Mouse (Mus musculus): Measurements from ENCODE around the gene Elk3. TPM values are rescaled to one million over a fixed set of nuclear protein-coding genes. Genes with fewer than 3 reads are reported as not detected.

The Elk3 gene
- polyA plus RNA-seq, 1 experiment from 2014 or later = 5.7 TPM

DNA sequence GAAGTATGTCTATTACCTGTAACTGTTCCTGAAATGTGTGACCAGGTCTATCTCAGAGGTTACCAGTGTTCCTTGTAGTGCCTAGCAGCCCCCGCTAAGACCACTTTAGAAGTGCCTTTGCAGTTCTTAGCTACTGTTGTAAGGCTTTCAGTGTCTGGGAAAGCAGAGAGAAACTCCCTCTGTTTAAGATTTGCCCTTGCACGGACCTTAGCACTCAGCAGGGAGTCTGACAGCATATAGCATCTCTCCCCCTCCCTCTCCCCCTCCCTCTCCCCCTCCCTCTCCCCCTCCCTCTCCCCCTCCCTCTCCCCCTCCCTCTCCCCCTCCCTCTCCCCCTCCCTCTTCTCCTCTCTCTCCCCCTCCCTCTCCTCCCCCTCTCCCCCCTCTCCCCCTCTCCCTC lies 24.1 kb upstream of the Elk3 start:
- Histone ChIP-seq H3K36me3 (ENCODE audit: control insufficient read depth, insufficient read depth, low read length) (no peaks in the 10 kb centered on the region), H3K4me3 (ENCODE audit: low read depth, low read length) (no peak overlapping the region), H3K4me1 (ENCODE audit: control insufficient read depth, insufficient read depth, low read length) (no peaks in the 10 kb centered on the region), H3K9me3 (ENCODE audit: control insufficient read depth, low read length) (no peaks in the 10 kb centered on the region), H3K9ac (replicated peaks; ENCODE audit: low read depth, low read length) (no peak overlapping the region), H3K27me3 (ENCODE audit: control insufficient read depth, insufficient read depth, low read length) (no peaks in the 10 kb centered on the region), H3K4me2 (ENCODE audit: low read depth, low read length) (no peak overlapping the region), H3K27ac (ENCODE audit: low read depth, low read length) (no peak overlapping the region)
- no peak for ATAC-seq (ENCODE audit: low read depth)
- 48% methylated on average over 2 of the region's 2 CpGs for WGBS

DNA sequence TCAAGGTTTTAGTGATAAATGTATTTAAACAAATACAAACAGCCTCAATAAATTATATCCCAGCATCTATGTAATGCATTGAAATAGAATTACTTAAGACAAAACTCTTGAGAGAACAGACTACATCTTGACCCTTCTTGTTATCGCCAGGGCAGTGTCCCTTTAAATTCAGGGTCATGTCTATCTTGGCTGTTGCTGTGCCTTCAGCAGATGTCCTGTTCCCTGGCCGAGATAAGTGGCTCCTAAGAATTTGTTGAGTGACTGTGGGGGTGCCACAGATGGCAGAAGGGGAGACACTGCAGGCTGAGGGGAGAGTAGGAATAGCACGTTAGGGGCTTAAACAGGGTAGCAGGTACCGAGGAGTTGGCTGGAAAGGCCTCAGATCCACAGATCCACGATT lies 22.3 kb upstream of the Elk3 start:
- no peak overlapping the region for H3K4me2 ChIP-seq (ENCODE audit: low read depth, low read length)
- no peaks in the 10 kb centered on the region for H3K36me3 ChIP-seq (ENCODE audit: control insufficient read depth, insufficient read depth, low read length)
- no peak overlapping the region for H3K4me3 ChIP-seq (ENCODE audit: low read depth, low read length)
- no peaks in the 10 kb centered on the region for H3K9me3 ChIP-seq (ENCODE audit: control insufficient read depth, low read length)
- H3K4me1 ChIP-seq (ENCODE audit: control insufficient read depth, insufficient read depth, low read length) = no peaks in the 10 kb centered on the region
- H3K27ac ChIP-seq (ENCODE audit: low read depth, low read length) = no peak overlapping the region
- no peak overlapping the region for H3K9ac ChIP-seq (replicated peaks; ENCODE audit: low read depth, low read length)
- no peaks in the 10 kb centered on the region for H3K27me3 ChIP-seq (ENCODE audit: control insufficient read depth, insufficient read depth, low read length)
- WGBS = 78% methylated on average over 5 of the region's 5 CpGs
- no peak for ATAC-seq (ENCODE audit: low read depth)

DNA sequence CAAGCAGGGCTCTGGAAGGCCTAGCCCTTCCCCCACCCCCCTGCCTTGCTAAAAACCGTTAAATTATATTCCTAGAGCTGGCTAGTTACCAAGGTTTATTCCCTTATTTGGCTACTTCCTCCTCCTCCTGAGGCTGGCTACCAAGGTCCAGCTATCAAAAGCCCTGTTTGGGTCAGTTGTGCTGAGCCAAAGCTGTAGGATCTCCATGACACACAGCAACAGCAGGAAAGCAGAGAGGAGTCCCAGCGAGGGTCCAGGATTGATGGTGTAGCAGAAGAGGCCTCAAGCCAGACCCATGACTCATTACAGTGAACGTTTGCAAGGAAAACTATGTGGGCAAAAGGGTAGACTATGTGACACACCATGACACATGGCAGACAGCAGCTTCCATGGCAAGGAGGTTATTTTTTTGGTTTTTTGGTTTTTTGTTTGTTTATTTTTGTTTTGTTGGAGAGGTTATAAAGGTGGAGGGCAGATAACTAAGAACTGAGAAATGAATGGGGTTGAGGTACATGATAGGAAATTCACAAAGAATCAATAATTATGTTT lies 21.4 kb upstream of the Elk3 start:
- Histone ChIP-seq H3K27me3 (ENCODE audit: control insufficient read depth, insufficient read depth, low read length) (no peaks in the 10 kb centered on the region), H3K4me2 (ENCODE audit: low read depth, low read length) (no peak overlapping the region), H3K9ac (replicated peaks; ENCODE audit: low read depth, low read length) (no peak overlapping the region), H3K27ac (ENCODE audit: low read depth, low read length) (no peak overlapping the region), H3K9me3 (ENCODE audit: control insufficient read depth, low read length) (no peaks in the 10 kb centered on the region), H3K4me3 (ENCODE audit: low read depth, low read length) (no peak overlapping the region), H3K36me3 (ENCODE audit: control insufficient read depth, insufficient read depth, low read length) (no peaks in the 10 kb centered on the region), H3K4me1 (ENCODE audit: control insufficient read depth, insufficient read depth, low read length) (no peaks in the 10 kb centered on the region)
- ATAC-seq (ENCODE audit: low read depth) = no peak
- whole genome bisulfite sequencing = 53% methylated on average over 3 of the region's 3 CpGs

DNA sequence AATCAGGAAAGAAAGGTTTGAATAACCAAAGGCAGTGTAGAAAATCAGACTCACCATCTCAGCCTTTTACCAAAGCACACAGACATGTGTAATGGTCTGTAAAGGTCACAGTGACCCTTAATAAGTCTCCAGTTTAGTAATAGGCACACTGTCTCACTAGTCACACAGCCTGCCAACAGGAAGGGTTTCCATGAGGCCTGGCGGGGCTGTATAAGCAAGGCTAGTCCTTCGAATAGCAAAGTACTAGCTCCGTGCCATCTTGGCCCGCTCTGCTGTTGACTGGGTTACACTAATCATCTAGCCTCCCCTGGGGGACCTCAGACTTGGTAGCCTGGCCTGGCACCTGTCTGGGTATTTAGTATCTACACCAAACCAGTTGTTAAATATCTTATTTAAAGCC lies 20.6 kb upstream of the Elk3 start:
- Histone ChIP-seq H3K36me3 (ENCODE audit: control insufficient read depth, insufficient read depth, low read length) (no peaks in the 10 kb centered on the region), H3K4me3 (ENCODE audit: low read depth, low read length) (no peak overlapping the region), H3K27me3 (ENCODE audit: control insufficient read depth, insufficient read depth, low read length) (no peaks in the 10 kb centered on the region), H3K4me1 (ENCODE audit: control insufficient read depth, insufficient read depth, low read length) (no peaks in the 10 kb centered on the region), H3K4me2 (ENCODE audit: low read depth, low read length) (no peak overlapping the region), H3K9me3 (ENCODE audit: control insufficient read depth, low read length) (no peaks in the 10 kb centered on the region), H3K9ac (replicated peaks; ENCODE audit: low read depth, low read length) (no peak overlapping the region), H3K27ac (ENCODE audit: low read depth, low read length) (no peak overlapping the region)
- peak; percentile 38; the same call in 1 of the 2 replicates for ATAC-seq (ENCODE audit: low read depth)
- 56% methylated on average over 4 of the region's 4 CpGs for WGBS

DNA sequence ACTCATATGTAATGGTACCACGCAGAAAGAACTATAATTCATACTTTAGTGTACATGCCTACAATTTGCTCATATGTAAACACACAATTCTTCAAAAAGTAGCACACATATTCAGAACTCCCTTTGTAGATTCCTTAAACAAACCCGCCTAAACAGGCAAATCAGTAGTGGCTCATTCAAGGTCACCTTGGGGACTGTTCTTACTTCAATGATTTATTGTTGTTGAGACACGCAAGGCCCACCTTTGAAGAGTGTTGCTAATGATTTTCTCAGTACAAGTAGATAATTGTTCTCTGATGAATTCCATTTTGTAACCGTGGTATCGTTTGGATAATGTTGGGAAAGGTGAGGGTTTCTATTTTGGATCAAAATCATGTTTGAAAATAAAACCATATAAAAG lies 17.4 kb upstream of the Elk3 start:
- no peak overlapping the region for H3K4me3 ChIP-seq (ENCODE audit: low read depth, low read length)
- WGBS = 73% methylated on average over 5 of the region's 5 CpGs
- H3K27ac ChIP-seq (ENCODE audit: low read depth, low read length) = no peak overlapping the region
- no peak overlapping the region for H3K4me2 ChIP-seq (ENCODE audit: low read depth, low read length)
- no peaks in the 10 kb centered on the region for H3K36me3 ChIP-seq (ENCODE audit: control insufficient read depth, insufficient read depth, low read length)
- no peaks in the 10 kb centered on the region for H3K4me1 ChIP-seq (ENCODE audit: control insufficient read depth, insufficient read depth, low read length)
- ATAC-seq (ENCODE audit: low read depth) = no peak
- no peaks in the 10 kb centered on the region for H3K27me3 ChIP-seq (ENCODE audit: control insufficient read depth, insufficient read depth, low read length)
- H3K9ac ChIP-seq (replicated peaks; ENCODE audit: low read depth, low read length) = no peak overlapping the region
- no peaks in the 10 kb centered on the region for H3K9me3 ChIP-seq (ENCODE audit: control insufficient read depth, low read length)

DNA sequence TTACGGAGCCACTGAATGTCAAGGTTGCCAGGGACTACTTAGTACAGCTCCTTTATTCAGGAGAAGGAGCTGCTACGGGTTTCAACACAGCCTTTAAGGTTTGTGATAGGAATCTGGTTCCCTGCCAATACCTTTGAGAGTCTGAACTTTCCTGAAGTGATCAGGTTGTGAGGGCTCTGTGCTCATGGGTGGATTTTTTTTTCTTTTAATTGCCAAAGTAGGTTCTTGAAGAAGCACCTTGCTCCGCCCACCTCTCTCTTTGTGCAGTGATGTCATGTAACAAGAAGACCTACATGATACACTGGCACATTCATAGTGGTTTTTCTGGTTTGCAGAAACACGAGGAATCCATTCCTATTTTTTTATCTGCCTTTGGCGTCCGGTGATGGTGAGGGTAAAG lies 16.3 kb upstream of the Elk3 start:
- Histone ChIP-seq H3K4me3 (ENCODE audit: low read depth, low read length) (no peak overlapping the region), H3K9me3 (ENCODE audit: control insufficient read depth, low read length) (no peaks in the 10 kb centered on the region), H3K4me1 (ENCODE audit: control insufficient read depth, insufficient read depth, low read length) (no peaks in the 10 kb centered on the region), H3K9ac (replicated peaks; ENCODE audit: low read depth, low read length) (no peak overlapping the region), H3K27ac (ENCODE audit: low read depth, low read length) (no peak overlapping the region), H3K36me3 (ENCODE audit: control insufficient read depth, insufficient read depth, low read length) (no peaks in the 10 kb centered on the region), H3K27me3 (ENCODE audit: control insufficient read depth, insufficient read depth, low read length) (no peaks in the 10 kb centered on the region), H3K4me2 (ENCODE audit: low read depth, low read length) (no peak overlapping the region)
- no peak for ATAC-seq (ENCODE audit: low read depth)
- WGBS = 90% methylated on average over 6 of the region's 6 CpGs

DNA sequence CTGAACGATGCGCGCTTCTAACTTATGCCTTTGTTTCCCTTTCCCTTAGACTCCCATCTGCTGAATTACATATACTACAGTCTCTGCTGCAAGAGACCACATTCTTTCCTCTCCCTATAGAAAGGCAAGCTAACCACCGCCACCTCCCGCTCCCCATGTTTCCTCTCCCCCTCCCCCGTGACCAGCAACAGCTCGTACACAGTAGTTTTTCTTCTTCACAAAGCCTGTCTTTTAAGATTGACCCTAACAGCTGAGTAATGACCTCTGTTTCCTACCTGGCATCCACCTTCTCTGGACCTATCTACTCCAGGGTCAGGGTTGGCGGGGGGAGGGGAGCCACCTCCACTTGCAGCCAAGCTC lies 15.8 kb upstream of the Elk3 start:
- 81% methylated on average over 8 of the region's 8 CpGs for WGBS
- H3K27me3 ChIP-seq (ENCODE audit: control insufficient read depth, insufficient read depth, low read length) = no peaks in the 10 kb centered on the region
- H3K9me3 ChIP-seq (ENCODE audit: control insufficient read depth, low read length) = no peaks in the 10 kb centered on the region
- no peak overlapping the region for H3K4me2 ChIP-seq (ENCODE audit: low read depth, low read length)
- no peaks in the 10 kb centered on the region for H3K36me3 ChIP-seq (ENCODE audit: control insufficient read depth, insufficient read depth, low read length)
- no peaks in the 10 kb centered on the region for H3K4me1 ChIP-seq (ENCODE audit: control insufficient read depth, insufficient read depth, low read length)
- no peak overlapping the region for H3K4me3 ChIP-seq (ENCODE audit: low read depth, low read length)
- ATAC-seq (ENCODE audit: low read depth) = no peak
- H3K9ac ChIP-seq (replicated peaks; ENCODE audit: low read depth, low read length) = no peak overlapping the region
- H3K27ac ChIP-seq (ENCODE audit: low read depth, low read length) = no peak overlapping the region

DNA sequence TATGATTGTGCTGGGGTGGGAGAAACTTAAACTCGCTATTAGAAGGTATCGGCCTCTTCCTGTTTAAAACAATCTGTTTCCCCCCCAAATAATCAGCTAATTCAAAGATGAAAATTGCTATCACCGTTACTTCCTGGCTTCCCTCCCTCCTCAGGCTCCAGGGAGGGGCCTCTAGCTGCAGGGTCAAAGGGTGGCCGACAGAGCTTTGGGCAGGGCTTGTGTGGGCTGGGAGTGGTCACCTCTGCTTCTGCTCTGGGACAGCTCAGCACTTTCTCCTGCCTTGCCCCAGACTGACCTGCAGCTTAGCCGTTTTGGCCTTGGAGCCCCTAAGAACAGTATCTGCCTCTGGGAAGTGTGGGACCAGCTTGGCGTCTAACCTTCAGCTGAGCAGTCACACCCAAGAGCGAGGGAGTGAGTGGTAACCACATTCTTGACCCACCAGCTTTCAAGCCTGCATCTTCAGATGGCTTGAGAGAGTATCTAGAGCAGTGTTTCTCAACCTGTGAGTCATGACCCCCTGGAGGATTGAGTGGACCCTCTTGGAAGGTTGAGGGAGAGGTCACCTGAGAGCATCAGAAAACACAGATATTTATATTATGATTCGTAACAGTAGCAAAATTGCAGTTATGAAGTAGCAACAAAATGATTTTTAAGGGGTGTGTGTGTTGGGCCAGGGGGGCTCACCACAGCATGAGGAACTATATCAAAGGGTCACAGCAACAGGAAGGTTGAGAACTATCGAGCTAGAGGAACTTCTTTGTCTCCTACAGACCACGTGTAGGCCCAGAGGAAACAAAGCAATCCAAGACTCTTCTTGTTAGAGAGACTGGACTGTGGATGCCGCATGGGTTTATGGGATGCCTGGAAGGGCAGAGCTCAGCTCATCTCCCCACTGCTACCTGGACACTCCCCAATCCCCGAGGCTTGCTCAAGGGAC lies 15.1 kb upstream of the Elk3 start:
- no peaks in the 10 kb centered on the region for H3K36me3 ChIP-seq (ENCODE audit: control insufficient read depth, insufficient read depth, low read length)
- H3K4me3 ChIP-seq (ENCODE audit: low read depth, low read length) = no peak overlapping the region
- no peaks in the 10 kb centered on the region for H3K4me1 ChIP-seq (ENCODE audit: control insufficient read depth, insufficient read depth, low read length)
- 76% methylated on average over 12 of the region's 12 CpGs for WGBS
- no peak overlapping the region for H3K27ac ChIP-seq (ENCODE audit: low read depth, low read length)
- no peak overlapping the region for H3K9ac ChIP-seq (replicated peaks; ENCODE audit: low read depth, low read length)
- no peaks in the 10 kb centered on the region for H3K9me3 ChIP-seq (ENCODE audit: control insufficient read depth, low read length)
- H3K4me2 ChIP-seq (ENCODE audit: low read depth, low read length) = no peak overlapping the region
- no peaks in the 10 kb centered on the region for H3K27me3 ChIP-seq (ENCODE audit: control insufficient read depth, insufficient read depth, low read length)
- ATAC-seq (ENCODE audit: low read depth) = no peak

DNA sequence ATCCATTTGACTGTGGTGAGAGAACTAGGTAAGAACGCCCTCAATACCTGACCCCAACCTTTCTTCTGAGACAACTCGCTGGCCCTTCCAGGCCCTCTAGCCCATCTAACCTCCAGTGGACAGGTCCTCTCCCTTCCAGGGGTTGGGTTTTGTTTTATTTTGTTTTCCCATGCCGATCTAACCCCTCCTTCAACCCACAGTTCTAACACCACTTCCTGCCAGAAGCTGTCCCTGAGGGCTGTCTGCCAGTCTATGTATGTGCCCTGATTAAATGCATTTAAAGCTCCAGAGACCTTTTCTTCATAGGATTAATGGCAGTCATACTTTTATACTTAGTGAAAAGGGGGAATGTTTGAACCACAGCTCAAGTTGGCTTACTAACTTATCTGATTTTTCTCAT lies 14.4 kb upstream of the Elk3 start:
- Histone ChIP-seq H3K4me2 (ENCODE audit: low read depth, low read length) (no peak overlapping the region), H3K27me3 (ENCODE audit: control insufficient read depth, insufficient read depth, low read length) (no peaks in the 10 kb centered on the region), H3K27ac (ENCODE audit: low read depth, low read length) (no peak overlapping the region), H3K9me3 (ENCODE audit: control insufficient read depth, low read length) (no peaks in the 10 kb centered on the region), H3K4me1 (ENCODE audit: control insufficient read depth, insufficient read depth, low read length) (no peaks in the 10 kb centered on the region), H3K4me3 (ENCODE audit: low read depth, low read length) (no peak overlapping the region), H3K9ac (replicated peaks; ENCODE audit: low read depth, low read length) (no peak overlapping the region), H3K36me3 (ENCODE audit: control insufficient read depth, insufficient read depth, low read length) (no peaks in the 10 kb centered on the region)
- 81% methylated on average over 3 of the region's 3 CpGs for WGBS
- ATAC-seq (ENCODE audit: low read depth) = no peak
